Mouse (Mus musculus): ENCODE data around the gene Cenpu. TPM values are rescaled to one million over a fixed set of nuclear protein-coding genes. Genes with fewer than 3 reads are reported as not detected.

The Cenpu gene
- polyA plus RNA-seq, 1 experiment from 2014 or later: 29.8 TPM

DNA sequence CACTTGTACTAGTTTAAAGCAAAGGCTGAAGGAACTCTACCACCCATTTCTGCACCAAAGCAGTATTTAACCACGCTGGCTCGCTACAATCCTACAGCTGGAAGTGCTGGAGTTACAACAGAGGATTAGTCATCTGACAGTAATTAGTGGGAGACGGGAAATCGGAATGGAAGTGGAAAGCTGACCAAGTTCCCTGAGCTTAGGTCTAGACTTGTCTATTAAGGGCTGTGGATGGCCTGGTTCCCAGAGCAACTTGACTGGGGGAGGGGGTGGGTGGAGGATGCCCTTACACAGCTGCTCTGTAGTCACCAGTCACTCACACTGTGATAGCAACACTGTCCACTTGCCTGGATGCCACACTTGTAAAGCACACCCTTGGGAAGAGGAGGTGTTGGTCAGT lies 61.5 kb downstream of the Cenpu start:
- Histone ChIP-seq H3K27me3 (replicated peaks; ENCODE audit: control insufficient read depth, insufficient read depth, low read length) (no peaks in the 10 kb centered on the region), H3K4me2 (no peak overlapping the region), H3K36me3 (ENCODE audit: control insufficient read depth, insufficient read depth, low read length) (no peaks in the 10 kb centered on the region), H3K4me1 (replicated peaks; ENCODE audit: control insufficient read depth, insufficient read depth, low read length) (peaks cover 4% of the 10 kb centered on the region; the same call in 1 of the 2 replicates), H3K9ac (ENCODE audit: low read depth, low read length) (no peak overlapping the region), H3K4me3 (ENCODE audit: low read depth, low read length) (no peak overlapping the region), H3K27ac (ENCODE audit: low read depth, low read length) (no peak overlapping the region), H3K9me3 (ENCODE audit: control insufficient read depth, low read length) (no peaks in the 10 kb centered on the region)
- WGBS: 75% methylated on average over 4 of the region's 4 CpGs
- no peak for DNase-seq (ENCODE audit: low spot score)
- ATAC-seq (replicated peaks; ENCODE audit: low FRiP score): no peak

GRCm38 (mm10) chr8:46615936-46616335 lies 64.1 kb downstream of the Cenpu start:
- no peak for ATAC-seq (replicated peaks; ENCODE audit: low FRiP score)
- Histone ChIP-seq H3K27me3 (replicated peaks; ENCODE audit: control insufficient read depth, insufficient read depth, low read length) (no peaks in the 10 kb centered on the region), H3K4me3 (ENCODE audit: low read depth, low read length) (peak overlapping the region; percentile 70), H3K27ac (ENCODE audit: low read depth, low read length) (peak overlapping the region; percentile 93), H3K9me3 (ENCODE audit: control insufficient read depth, low read length) (no peaks in the 10 kb centered on the region), H3K9ac (ENCODE audit: low read depth, low read length) (peak overlapping the region; percentile 77), H3K36me3 (ENCODE audit: control insufficient read depth, insufficient read depth, low read length) (no peaks in the 10 kb centered on the region), H3K4me1 (replicated peaks; ENCODE audit: control insufficient read depth, insufficient read depth, low read length) (peaks cover 8% of the 10 kb centered on the region), H3K4me2 (peak overlapping the region; percentile 81)
- no peak for DNase-seq (ENCODE audit: low spot score)
- WGBS: 32% methylated on average over 8 of the region's 8 CpGs

DNA sequence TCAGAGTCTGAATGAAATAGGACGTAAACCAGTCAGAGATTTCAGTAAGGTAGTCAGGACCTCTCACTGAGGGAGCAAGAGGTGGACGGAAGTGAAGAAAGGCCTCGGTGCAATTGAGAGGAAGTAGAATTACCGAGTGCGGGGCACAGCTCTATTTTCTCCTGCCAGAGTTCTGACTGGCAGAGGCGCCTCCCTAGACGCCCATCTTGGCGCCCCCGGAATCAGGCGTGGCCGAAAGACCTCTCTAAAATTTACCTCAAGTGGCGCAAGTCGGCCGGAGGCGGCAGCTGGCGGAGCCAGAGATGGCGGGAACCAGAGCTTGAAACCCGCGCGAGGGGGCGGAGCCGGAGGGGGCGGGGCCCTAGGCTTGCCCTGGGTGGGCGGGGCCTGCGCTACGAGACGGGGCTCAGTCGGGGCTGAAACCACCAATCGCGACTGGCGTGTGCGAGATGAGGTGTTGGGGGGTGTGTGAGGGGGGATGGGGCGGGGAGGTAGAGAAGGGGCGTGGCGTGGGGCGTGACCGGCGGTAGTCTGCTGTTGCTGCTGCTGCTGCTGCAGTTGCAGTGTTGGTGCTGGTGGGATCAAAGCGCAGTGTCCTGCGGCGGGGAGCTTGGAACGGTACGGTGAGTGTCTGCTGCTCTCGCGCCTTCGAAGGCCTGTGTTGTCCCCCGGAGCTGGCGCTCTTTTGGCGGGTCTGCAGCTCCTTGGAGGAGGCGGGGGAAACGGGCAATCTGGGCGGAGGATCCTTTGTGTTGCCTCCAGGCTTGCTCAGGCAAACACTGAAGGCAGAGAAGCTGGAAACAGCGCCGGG lies 65.3 kb downstream of the Cenpu start, which contains the start of the genes Primpol and Casp3:
Primpol (minus strand) TSS at position 334 of the 811 bp plus-strand sequence.
Casp3 (plus strand) TSS at position 413 of the 811 bp plus-strand sequence.
- DNase-seq (ENCODE audit: low spot score): peak; percentile 99
- Histone ChIP-seq H3K36me3 (ENCODE audit: control insufficient read depth, insufficient read depth, low read length) (no peaks in the 10 kb centered on the region), H3K27me3 (replicated peaks; ENCODE audit: control insufficient read depth, insufficient read depth, low read length) (no peaks in the 10 kb centered on the region), H3K4me3 (ENCODE audit: low read depth, low read length) (peak within 1 kb of the TSS; percentile 70), H3K4me2 (peak within 1 kb of the TSS; percentile 89), H3K9ac (ENCODE audit: low read depth, low read length) (peak within 1 kb of the TSS; percentile 86), H3K4me1 (replicated peaks; ENCODE audit: control insufficient read depth, insufficient read depth, low read length) (peaks cover 8% of the 10 kb centered on the region), H3K9me3 (ENCODE audit: control insufficient read depth, low read length) (no peaks in the 10 kb centered on the region), H3K27ac (ENCODE audit: low read depth, low read length) (peak within 1 kb of the TSS; percentile 93)
- peak; percentile 96 for ATAC-seq (replicated peaks; ENCODE audit: low FRiP score)
- under 1% methylated on average over 54 of the region's 54 CpGs for WGBS

DNA sequence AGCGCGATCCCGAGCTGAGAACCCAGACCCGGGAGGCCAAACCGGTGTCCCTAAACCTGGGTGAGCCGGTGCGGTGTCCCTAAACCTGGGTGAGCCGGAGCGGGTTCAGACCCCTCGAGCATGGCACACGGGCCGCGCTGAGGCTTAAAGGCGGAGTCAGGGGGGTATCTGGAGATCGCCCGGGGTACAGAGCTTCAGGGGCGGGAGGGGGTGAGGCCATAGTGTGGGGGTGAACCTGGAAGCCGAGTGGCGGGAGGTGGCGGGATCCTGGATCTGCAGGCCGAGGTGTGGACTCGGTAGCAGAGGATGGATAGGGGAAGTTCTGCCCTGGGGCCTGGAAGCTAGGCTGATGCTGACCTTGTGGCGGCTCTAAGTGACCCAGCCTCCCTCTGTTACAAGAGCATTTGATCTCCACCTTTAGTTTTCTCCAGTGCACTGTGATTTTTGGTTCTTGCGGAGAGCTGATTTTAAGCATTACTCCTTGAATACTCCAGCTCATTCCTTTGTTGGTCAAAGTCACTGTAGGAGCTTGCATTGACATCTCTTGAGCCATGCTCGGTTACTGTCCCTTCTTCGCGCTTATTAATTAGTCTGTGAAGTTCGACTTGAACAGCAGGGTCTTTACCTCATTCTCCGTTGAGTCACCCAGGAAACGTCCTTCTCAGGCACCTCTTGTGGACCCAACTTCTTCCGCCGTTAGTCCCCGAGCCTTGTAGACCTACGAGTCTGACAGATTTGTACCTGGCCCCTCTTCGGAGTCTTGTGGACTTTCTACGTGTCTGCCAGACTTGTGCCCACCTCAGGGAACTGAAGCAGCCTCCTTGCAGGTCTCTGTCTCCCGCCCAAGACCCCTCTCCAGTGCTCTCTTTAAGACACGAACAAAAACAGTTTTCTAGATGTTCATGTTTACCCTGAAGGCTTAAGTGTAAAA lies 66.1 kb downstream of the Cenpu start:
- no peak for DNase-seq (ENCODE audit: low spot score)
- peaks cover 8% of the 10 kb centered on the region for H3K4me1 ChIP-seq (replicated peaks; ENCODE audit: control insufficient read depth, insufficient read depth, low read length)

GRCm38 (mm10) chr8:46618639-46619320 lies 67.0 kb downstream of the Cenpu start:
- Histone ChIP-seq H3K9ac (ENCODE audit: low read depth, low read length) (peak overlapping the region; percentile 86), H3K36me3 (ENCODE audit: control insufficient read depth, insufficient read depth, low read length) (no peaks in the 10 kb centered on the region), H3K4me1 (replicated peaks; ENCODE audit: control insufficient read depth, insufficient read depth, low read length) (peaks cover 8% of the 10 kb centered on the region), H3K4me2 (peak overlapping the region; percentile 89), H3K4me3 (ENCODE audit: low read depth, low read length) (peak overlapping the region; percentile 70), H3K9me3 (ENCODE audit: control insufficient read depth, low read length) (no peaks in the 10 kb centered on the region), H3K27me3 (replicated peaks; ENCODE audit: control insufficient read depth, insufficient read depth, low read length) (no peaks in the 10 kb centered on the region), H3K27ac (ENCODE audit: low read depth, low read length) (no peak overlapping the region)
- 7% methylated on average over 10 of the region's 10 CpGs for WGBS
- no peak for DNase-seq (ENCODE audit: low spot score)
- ATAC-seq (replicated peaks; ENCODE audit: low FRiP score): no peak

More for the DNA sequence above, 66.1 kb downstream of the Cenpu start:
- peak; percentile 55 for ATAC-seq (replicated peaks; ENCODE audit: low FRiP score)
- WGBS: under 1% methylated on average over 38 of the region's 38 CpGs
- Histone ChIP-seq H3K27ac (ENCODE audit: low read depth, low read length) (peak overlapping the region; percentile 93), H3K36me3 (ENCODE audit: control insufficient read depth, insufficient read depth, low read length) (no peaks in the 10 kb centered on the region), H3K4me3 (ENCODE audit: low read depth, low read length) (peak overlapping the region; percentile 70), H3K9ac (ENCODE audit: low read depth, low read length) (peak overlapping the region; percentile 86), H3K27me3 (replicated peaks; ENCODE audit: control insufficient read depth, insufficient read depth, low read length) (no peaks in the 10 kb centered on the region), H3K4me2 (peak overlapping the region; percentile 89), H3K9me3 (ENCODE audit: control insufficient read depth, low read length) (no peaks in the 10 kb centered on the region)

DNA sequence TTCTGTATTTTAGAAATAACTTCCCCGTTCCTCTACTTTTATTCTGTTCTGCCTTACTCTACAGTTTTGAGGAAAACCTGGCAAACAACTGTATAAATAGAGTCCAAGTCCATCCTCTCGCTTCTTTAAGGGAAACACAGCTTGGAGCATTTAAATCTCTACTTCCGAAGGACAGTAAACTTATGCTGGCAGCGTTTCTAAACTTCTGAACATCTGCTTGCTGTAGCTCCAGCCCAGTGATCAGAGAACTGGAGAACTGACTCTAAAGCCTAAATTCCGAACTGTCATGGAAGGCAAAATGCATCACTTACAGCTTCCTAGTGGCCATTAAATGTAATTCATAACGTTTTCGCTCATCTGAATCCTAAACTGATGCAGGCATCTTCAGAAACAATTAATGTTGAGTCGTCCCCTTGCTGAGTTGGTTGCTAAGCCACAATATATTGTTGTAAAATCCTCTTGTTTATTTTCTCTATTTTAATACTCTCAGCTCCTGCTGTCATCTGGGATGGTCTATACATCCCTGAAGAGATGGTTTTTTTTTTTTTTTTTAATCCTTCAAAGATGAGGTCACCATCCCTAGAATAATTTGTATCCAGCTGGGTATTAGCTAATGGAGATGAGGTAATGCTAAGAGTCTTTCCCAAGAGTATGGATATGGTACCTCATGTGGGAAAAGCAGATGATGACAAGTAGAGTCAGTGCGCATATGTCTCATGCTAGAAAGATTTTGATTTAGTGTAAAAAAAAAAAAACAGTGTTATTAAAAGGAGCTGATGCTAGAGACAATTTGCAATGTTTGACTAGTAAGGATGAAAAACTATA lies 70.8 kb downstream of the Cenpu start:
- WGBS: 87% methylated on average over 9 of the region's 9 CpGs
- ATAC-seq (replicated peaks; ENCODE audit: low FRiP score) (no peak), DNase-seq (ENCODE audit: low spot score) (no peak)
- H3K9me3 ChIP-seq (ENCODE audit: control insufficient read depth, low read length): no peaks in the 10 kb centered on the region
- H3K36me3 ChIP-seq (ENCODE audit: control insufficient read depth, insufficient read depth, low read length): no peaks in the 10 kb centered on the region
- H3K4me2 ChIP-seq: no peak overlapping the region
- peaks cover 29% of the 10 kb centered on the region for H3K4me1 ChIP-seq (replicated peaks; ENCODE audit: control insufficient read depth, insufficient read depth, low read length)
- H3K4me3 ChIP-seq (ENCODE audit: low read depth, low read length): no peak overlapping the region
- no peak overlapping the region for H3K9ac ChIP-seq (ENCODE audit: low read depth, low read length)
- no peaks in the 10 kb centered on the region for H3K27me3 ChIP-seq (replicated peaks; ENCODE audit: control insufficient read depth, insufficient read depth, low read length)
- no peak overlapping the region for H3K27ac ChIP-seq (ENCODE audit: low read depth, low read length)

DNA sequence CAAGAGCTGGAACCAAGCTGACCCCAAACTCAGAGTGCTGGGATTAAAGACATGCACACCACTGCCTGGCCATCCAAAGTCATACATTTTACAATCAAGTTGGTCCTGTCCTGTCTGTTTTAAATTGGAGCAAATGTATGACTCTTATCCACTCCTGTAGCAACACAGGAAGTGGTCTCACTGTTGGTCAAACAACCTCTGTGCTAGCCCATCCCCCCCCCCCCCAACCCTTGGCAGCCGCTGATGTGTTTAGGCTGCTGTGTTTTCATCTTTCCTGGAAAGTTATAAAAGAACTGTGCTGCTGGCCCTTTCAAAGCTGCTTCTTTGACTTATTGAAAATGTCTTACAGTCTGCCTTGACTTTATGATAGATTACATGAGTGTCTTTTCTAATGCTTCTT lies 73.3 kb downstream of the Cenpu start:
- Histone ChIP-seq H3K9me3 (ENCODE audit: control insufficient read depth, low read length) (no peaks in the 10 kb centered on the region), H3K9ac (ENCODE audit: low read depth, low read length) (no peak overlapping the region), H3K4me2 (no peak overlapping the region), H3K27me3 (replicated peaks; ENCODE audit: control insufficient read depth, insufficient read depth, low read length) (no peaks in the 10 kb centered on the region), H3K4me1 (replicated peaks; ENCODE audit: control insufficient read depth, insufficient read depth, low read length) (peaks cover 28% of the 10 kb centered on the region), H3K4me3 (ENCODE audit: low read depth, low read length) (no peak overlapping the region), H3K36me3 (ENCODE audit: control insufficient read depth, insufficient read depth, low read length) (peaks cover 5% of the 10 kb centered on the region; the same call in 1 of the 2 replicates), H3K27ac (ENCODE audit: low read depth, low read length) (no peak overlapping the region)
- ATAC-seq (replicated peaks; ENCODE audit: low FRiP score) (no peak), DNase-seq (ENCODE audit: low spot score) (no peak)
- WGBS: 8% methylated on average over 1 of the region's 1 CpGs

All from liver, embryonic 11.5 days (tissue).